Mouse (Mus musculus) liver, adult 2 months (tissue): ENCODE measurements around the gene Slc38a3. TPM values are rescaled to one million over a fixed set of nuclear protein-coding genes. Genes with fewer than 3 reads are reported as not detected.

ENCODE experiments used
- DNase-seq: peaks from one replicate; pipeline ENCODE4 v3.0.0-alpha.2; 2011; ENCODE audit warnings: low read depth, low spot score; ENCODE audit errors: extremely low read depth
- H3K27ac ChIP-seq: fragments of 200-500 bp; replicated peaks from 2 replicates; pipeline ENCODE4 v1.5.1; 2012; ENCODE audit warnings: low read depth, mild to moderate bottlenecking, control low read depth, inconsistent platforms, low read length; ENCODE audit not compliant: insufficient read depth
- H3K27me3 ChIP-seq: fragments of 200-500 bp; 2 replicates; pipeline ENCODE4 v1.6.1; 2012; ENCODE audit warnings: mild to moderate bottlenecking, moderate library complexity, low read length, inconsistent platforms; ENCODE audit not compliant: control insufficient read depth, insufficient read depth
- H3K36me3 ChIP-seq: fragments of 200-500 bp; 2 replicates; pipeline ENCODE4 v1.6.1; 2012; ENCODE audit warnings: low read length, inconsistent platforms; ENCODE audit not compliant: control insufficient read depth, insufficient read depth
- H3K4me1 ChIP-seq: fragments of 200-500 bp; 2 replicates; pipeline ENCODE4 v1.6.1; 2011; ENCODE audit warnings: low read length; ENCODE audit not compliant: control insufficient read depth, insufficient read depth
- H3K4me3 ChIP-seq: fragments of 200-500 bp; 2 replicates; pipeline ENCODE4 v1.5.1; 2011; ENCODE audit warnings: low read depth, mild to moderate bottlenecking, control low read depth, low read length, moderate library complexity; ENCODE audit not compliant: insufficient read depth
- H3K79me2 ChIP-seq: fragments of 200-500 bp; 2 replicates; pipeline ENCODE4 v1.6.1; 2012; ENCODE audit warnings: inconsistent platforms, mild to moderate bottlenecking, low read length, moderate library complexity; ENCODE audit not compliant: control insufficient read depth, insufficient read depth
- H3K9ac ChIP-seq: fragments of 200-500 bp; 2 replicates; pipeline ENCODE4 v1.6.1; 2012; ENCODE audit warnings: low read depth, mild to moderate bottlenecking, control low read depth, inconsistent platforms, low read length
- CTCF ChIP-seq: fragments of 200-500 bp; IDR thresholded peaks from 2 replicates; pipeline ENCODE4 v1.5.1; 2011; ENCODE audit warnings: low read depth, low read length, control low read depth
- POLR2A ChIP-seq: fragments of 200-500 bp; IDR thresholded peaks from 2 replicates; pipeline ENCODE4 v1.6.1; 2011; ENCODE audit warnings: low read length, control low read depth; ENCODE audit not compliant: insufficient read depth; ENCODE audit errors: extremely low read depth
- WGBS: fragments of 180-500 bp; shearing (Covaris S2); methylation state at CpG from one replicate; pipeline ENCODE4 v1.1.7; 2018; 5-methylcytosine and 5-hydroxymethylcytosine counted together
- polyA plus RNA-seq: library from polyadenylated mRNA; depleted of rRNA; stranded (reverse); fragments of >200 nt; gene quantifications from 2 replicates; pipeline ENCODE4 v1.2.3, GENCODE M21; 2012
- total RNA-seq: library from RNA; depleted of rRNA; stranded (reverse); fragments of >200 nt; gene quantifications from 2 replicates; pipeline ENCODE4 v1.2.3, GENCODE M21; 2014

The Slc38a3 gene
- total and polyA plus RNA-seq, 2 experiments, result 982 to 4,585 TPM

DNA sequence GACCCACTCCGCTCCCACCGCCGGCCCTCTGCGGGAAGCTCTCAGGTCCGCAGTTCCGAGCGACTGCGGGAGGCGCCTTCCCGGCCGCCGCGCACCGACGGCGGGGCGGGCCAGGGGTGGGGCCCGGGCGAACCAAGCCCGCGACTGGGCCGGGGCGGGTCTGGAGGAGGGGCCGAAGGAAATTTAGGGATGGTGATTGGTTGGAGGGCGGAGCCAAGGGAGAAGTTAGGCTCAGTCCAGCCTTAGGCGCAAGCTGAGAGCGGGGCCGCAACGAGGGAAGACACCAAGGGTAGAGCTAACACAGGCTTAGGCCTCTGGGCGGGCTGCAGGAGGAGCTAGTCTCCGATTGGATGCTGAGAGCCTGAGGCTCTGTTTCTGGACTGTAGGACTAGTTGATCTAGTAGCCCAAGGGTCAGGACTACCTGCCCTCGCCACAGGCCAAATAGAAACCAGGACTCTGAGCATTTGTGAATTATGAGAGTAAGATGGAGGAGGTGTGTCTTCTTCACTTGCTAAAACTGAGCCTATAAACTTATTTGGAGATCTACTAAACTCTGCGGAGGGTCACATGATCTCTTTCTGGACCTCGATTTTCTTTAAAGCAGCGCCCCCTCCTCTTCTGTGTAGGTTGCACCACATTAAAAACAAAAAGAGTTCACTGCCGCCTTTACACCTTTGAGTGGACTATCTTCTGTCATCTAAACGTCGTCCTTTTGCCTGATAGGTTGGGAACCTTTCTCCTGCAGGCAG is 33.9 kb downstream of the Slc38a3 start, which contains the start of gene Gnai2:
Gene Gnai2, minus strand, starts transcription at position 89 of the 750 bp plus-strand sequence.
- H3K4me3 ChIP-seq, result peak within 1 kb of the TSS; percentile 79
- H3K27me3 ChIP-seq, result no peaks in the 10 kb centered on the region
- H3K36me3 ChIP-seq, result no peaks in the 10 kb centered on the region
- peaks cover 14% of the 10 kb centered on the region; the same call in 1 of the 2 replicates for H3K4me1 ChIP-seq
- H3K79me2 ChIP-seq, result peaks cover 36% of the 10 kb centered on the region
- H3K27ac ChIP-seq, result peak within 1 kb of the TSS; percentile 62
- WGBS, result 4% methylated on average over 38 of the region's 38 CpGs
- TF ChIP-seq CTCF, result no peak
- peak; percentile 87 for TF ChIP-seq POLR2A
- peak within 1 kb of the TSS; percentile 93 for H3K9ac ChIP-seq
- DNase-seq, result peak; percentile 98

DNA sequence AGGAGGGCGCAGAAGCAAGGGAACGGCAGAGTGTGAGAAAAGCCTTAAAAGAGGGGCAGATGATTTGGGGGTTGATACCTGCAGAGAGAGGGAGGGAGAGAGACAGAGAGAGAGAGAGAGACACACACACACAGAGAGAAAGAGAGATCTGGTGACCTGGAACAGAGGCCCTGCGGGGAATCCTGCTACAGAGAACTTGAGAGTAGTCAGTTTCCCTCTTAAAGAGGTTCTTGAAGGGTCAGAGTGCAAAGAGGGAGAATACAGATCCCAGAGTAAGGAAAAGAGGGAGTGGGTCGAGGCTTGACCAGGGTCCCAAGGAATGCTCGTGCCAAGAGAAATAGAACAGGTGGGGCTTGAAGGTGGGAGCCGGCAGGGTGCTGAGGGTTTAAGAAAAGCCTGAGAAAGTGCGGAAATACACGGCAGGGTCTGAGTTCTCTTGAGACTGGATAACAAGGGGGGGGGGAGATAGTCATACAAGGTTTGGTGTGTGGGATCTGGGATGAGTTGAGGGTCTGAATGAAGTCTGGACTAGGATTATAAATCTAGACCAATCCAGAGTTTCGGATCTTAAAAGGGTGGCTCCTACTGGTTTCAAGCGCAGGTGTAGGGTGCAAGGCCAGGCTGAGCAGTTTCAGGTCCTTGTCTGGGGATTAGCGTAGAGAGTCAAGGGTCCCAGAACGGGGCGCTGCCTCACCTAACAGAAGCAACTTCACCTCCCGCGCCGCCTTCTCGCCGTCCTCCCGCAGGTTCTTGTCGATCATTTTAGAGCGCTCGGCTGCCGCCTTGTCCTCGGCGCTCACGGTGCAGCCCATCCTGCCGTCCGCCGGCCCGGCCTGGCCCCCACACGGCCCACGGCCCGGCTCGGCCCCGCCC is 34.7 kb downstream of the Slc38a3 start:
- 3% methylated on average over 35 of the region's 35 CpGs for WGBS
- H3K79me2 ChIP-seq, result peaks cover 41% of the 10 kb centered on the region
- H3K27ac ChIP-seq, result peak overlapping the region; percentile 62
- H3K27me3 ChIP-seq, result no peaks in the 10 kb centered on the region
- peak overlapping the region; percentile 93 for H3K9ac ChIP-seq
- H3K36me3 ChIP-seq, result no peaks in the 10 kb centered on the region
- H3K4me1 ChIP-seq, result peaks cover 14% of the 10 kb centered on the region; the same call in 1 of the 2 replicates
- DNase-seq, result peak; percentile 21
- H3K4me3 ChIP-seq, result peak overlapping the region; percentile 79
- no peak for TF ChIP-seq POLR2A
- TF ChIP-seq CTCF, result no peak

DNA sequence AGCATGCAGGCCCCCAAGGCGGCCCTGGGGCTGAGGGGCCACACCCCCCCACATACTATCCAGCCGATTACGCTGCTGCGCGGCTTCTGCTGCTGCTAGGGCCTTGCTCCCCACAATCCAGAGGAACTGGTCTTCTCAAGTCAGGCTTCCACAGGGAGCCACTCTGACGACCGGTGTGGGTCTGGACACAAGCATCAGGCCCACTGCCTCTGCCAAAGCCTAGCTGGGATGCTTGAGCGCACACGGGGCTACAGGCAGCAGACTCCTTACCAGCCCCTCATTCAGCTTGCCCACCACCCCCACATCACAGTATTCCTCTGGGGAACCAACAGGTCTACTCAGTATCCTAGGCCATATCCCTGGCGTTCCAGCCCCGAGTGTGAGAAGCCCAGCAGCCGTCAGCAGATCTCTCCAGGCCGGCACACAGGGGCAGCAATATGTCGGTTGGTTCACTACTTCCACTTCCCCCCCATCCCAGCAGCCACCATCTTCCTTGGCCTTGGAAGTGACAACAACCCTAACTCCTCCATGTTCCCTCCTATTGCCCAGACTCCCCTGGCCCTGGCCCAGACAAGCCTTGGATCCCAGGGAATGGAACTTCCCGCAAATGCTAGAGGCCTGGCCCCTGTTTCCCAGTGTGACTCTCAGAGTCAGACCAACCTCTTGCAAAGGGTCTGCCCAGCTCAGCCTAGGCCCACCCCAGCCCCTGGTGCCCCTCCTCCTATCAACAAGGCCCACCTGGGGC is 35.5 kb downstream of the Slc38a3 start:
- H3K79me2 ChIP-seq, result peaks cover 46% of the 10 kb centered on the region
- H3K9ac ChIP-seq, result peak overlapping the region; percentile 93
- H3K4me1 ChIP-seq, result peaks cover 14% of the 10 kb centered on the region; the same call in 1 of the 2 replicates
- H3K27ac ChIP-seq, result peak overlapping the region; percentile 45
- TF ChIP-seq POLR2A, result no peak
- no peak for TF ChIP-seq CTCF
- no peaks in the 10 kb centered on the region for H3K36me3 ChIP-seq
- WGBS, result 4% methylated on average over 15 of the region's 15 CpGs
- DNase-seq, result peak; percentile 27
- H3K27me3 ChIP-seq, result no peaks in the 10 kb centered on the region
- H3K4me3 ChIP-seq, result peak overlapping the region; percentile 79

DNA sequence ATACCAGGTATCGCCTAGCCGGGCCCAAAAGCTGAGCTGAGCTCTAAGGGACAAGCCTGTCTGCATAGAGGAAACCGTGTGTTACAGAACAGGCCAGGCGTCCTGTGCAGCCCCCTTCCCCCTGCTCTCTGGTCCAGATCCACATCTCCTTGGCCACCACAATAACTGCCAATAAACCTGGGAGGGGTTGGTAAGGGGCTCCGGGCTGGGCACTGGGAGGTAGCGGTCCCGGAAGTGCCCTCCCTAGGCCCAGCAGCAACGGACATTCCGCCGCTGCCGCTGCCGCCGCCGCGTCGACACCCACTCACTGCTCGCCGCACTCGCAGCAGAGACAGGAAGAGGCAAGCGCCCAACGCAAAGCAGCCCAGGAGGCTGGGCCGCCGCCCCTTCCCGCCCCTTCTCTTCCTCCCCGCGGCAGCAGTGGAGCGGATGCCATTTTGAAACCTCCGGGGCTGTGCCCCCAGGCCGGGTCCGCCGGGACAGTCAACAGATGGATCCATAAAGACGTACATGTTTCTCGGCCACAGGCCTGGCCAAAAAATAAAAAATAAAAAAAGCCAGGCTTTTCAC is 36.2 kb downstream of the Slc38a3 start:
- Histone ChIP-seq H3K79me2 (peaks cover 48% of the 10 kb centered on the region), H3K36me3 (no peaks in the 10 kb centered on the region), H3K27ac (peak overlapping the region; percentile 70), H3K4me3 (peak overlapping the region; percentile 79), H3K4me1 (peaks cover 16% of the 10 kb centered on the region; the same call in 1 of the 2 replicates), H3K27me3 (no peaks in the 10 kb centered on the region), H3K9ac (peak overlapping the region; percentile 93)
- 5% methylated on average over 33 of the region's 33 CpGs for WGBS
- peak; percentile 38 for DNase-seq
- TF ChIP-seq POLR2A, result peak; percentile 44; the same call in 1 of the 2 replicates
- TF ChIP-seq CTCF, result no peak

DNA sequence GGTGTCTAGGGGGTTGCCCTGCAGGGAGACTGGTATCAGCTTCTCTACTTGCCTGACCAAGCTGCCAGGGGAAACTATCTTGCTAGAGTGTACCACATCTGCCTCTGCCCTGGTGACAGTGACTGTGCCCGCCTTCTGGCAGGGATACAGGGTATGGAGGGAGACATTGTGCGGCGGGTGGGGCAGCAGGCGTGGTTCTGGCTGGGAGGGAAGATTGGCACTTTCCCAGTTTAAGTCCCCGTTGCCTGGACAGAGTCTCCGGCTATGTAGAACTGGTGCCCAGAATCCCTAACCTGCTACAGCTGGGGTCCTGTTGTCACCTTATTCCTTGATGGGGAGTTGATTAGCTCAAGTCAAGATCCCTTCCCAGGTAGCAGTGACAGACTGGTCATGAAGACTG is 36.9 kb downstream of the Slc38a3 start:
- DNase-seq, result no peak

More for the DNA sequence above, 36.9 kb downstream of the Slc38a3 start:
- peak overlapping the region; percentile 70 for H3K27ac ChIP-seq
- peaks cover 54% of the 10 kb centered on the region for H3K79me2 ChIP-seq
- H3K36me3 ChIP-seq, result no peaks in the 10 kb centered on the region
- H3K9ac ChIP-seq, result peak overlapping the region; percentile 93
- H3K27me3 ChIP-seq, result no peaks in the 10 kb centered on the region
- H3K4me1 ChIP-seq, result peaks cover 16% of the 10 kb centered on the region; the same call in 1 of the 2 replicates
- TF ChIP-seq CTCF, result no peak
- TF ChIP-seq POLR2A, result no peak
- H3K4me3 ChIP-seq, result peak overlapping the region; percentile 79
- WGBS, result 41% methylated on average over 6 of the region's 6 CpGs
